ENCODE assay signal across 20 mouse cellular contexts in genomic region chr2:35869165-35869564, GRCm38 (mm10).
DNase-seq lines count a peak whose midpoint lies in the region; ATAC-seq and TF ChIP-seq lines count a peak whose summit lies in the region.
"Had no signal": no experiment of that assay in that cellular context is flagged by ENCODE, and none has a peak within 500 bp of the region (broad histone marks: within the 10 kb centered on the region; RNA-seq: fewer than 3 reads in every experiment).

No protein-coding gene starts in this region.

- TF ChIP-seq POLR2A in limb, embryonic 14.5 days (IDR thresholded peaks at IDR 0.05; ENCODE audit: borderline replicate concordance, extremely low read depth, insufficient read depth, insufficient read length) = no peak
- no peak for TF ChIP-seq POLR2A in CH12.LX (IDR thresholded peaks at IDR 0.05; ENCODE audit: low read depth, low read length)

- H3K36me3 ChIP-seq in forebrain, embryonic 15.5 days = no peaks in the 10 kb centered on the region
- no peaks in the 10 kb centered on the region for H3K36me3 ChIP-seq in forebrain, embryonic 13.5 days (ENCODE audit: poor library complexity, severe bottlenecking)
- no peaks in the 10 kb centered on the region for H3K36me3 ChIP-seq in hindbrain, embryonic 13.5 days
- H3K36me3 ChIP-seq in hindbrain, embryonic 10.5 days = no peaks in the 10 kb centered on the region
- no peaks in the 10 kb centered on the region for H3K36me3 ChIP-seq in limb, embryonic 14.5 days (ENCODE audit: control insufficient read depth, insufficient read depth, low read length)
- no peaks in the 10 kb centered on the region for H3K36me3 ChIP-seq in limb, embryonic 10.5 days
- no peaks in the 10 kb centered on the region for H3K36me3 ChIP-seq in CH12.LX (replicated peaks in 1 of 2; ENCODE audit: control insufficient read depth in 1 of 2, insufficient read depth in 1 of 2, low read length in 1 of 2)
- H3K36me3 ChIP-seq: forebrain, embryonic 10.5 days; midbrain, embryonic 10.5 days had no signal

- no peaks in the 10 kb centered on the region for H3K9me3 ChIP-seq in forebrain, embryonic 15.5 days
- H3K9me3 ChIP-seq in forebrain, embryonic 13.5 days (replicated peaks) = no peaks in the 10 kb centered on the region
- H3K9me3 ChIP-seq in hindbrain, embryonic 13.5 days = no peaks in the 10 kb centered on the region
- H3K9me3 ChIP-seq in hindbrain, embryonic 10.5 days = no peaks in the 10 kb centered on the region
- H3K9me3 ChIP-seq in limb, embryonic 14.5 days (ENCODE audit: control insufficient read depth, low read length) = no peaks in the 10 kb centered on the region
- H3K9me3 ChIP-seq in limb, embryonic 10.5 days (replicated peaks) = no peaks in the 10 kb centered on the region
- peaks cover 4% of the 10 kb centered on the region for H3K9me3 ChIP-seq in CH12.LX (replicated peaks; ENCODE audit: low read length)
- H3K9me3 ChIP-seq: forebrain, embryonic 10.5 days; midbrain, embryonic 10.5 days had no signal

- TF ChIP-seq EP300 in CH12.LX (IDR thresholded peaks at IDR 0.05; ENCODE audit: low read length) = no peak

- H3K4me1 ChIP-seq in forebrain, embryonic 15.5 days = peaks cover 25% of the 10 kb centered on the region
- H3K4me1 ChIP-seq in forebrain, embryonic 13.5 days = peaks cover 27% of the 10 kb centered on the region
- peaks cover 25% of the 10 kb centered on the region for H3K4me1 ChIP-seq in hindbrain, embryonic 13.5 days (replicated peaks)
- H3K4me1 ChIP-seq in hindbrain, embryonic 10.5 days (replicated peaks) = 0 out of 2 replicates have a peak, but pooled peaks cover 4% of the 10 kb centered on the region
- peaks cover 9% of the 10 kb centered on the region for H3K4me1 ChIP-seq in limb, embryonic 14.5 days (ENCODE audit: control insufficient read depth, insufficient read depth, low read length)
- H3K4me1 ChIP-seq in limb, embryonic 10.5 days = peaks cover 17% of the 10 kb centered on the region
- no peaks in the 10 kb centered on the region for H3K4me1 ChIP-seq in CH12.LX (ENCODE audit: control insufficient read depth in 1 of 2, insufficient read depth in 2 of 2)

- WGBS in forebrain, embryonic 15.5 days = 25% methylated on average over 2 of the region's 2 CpGs
- 47% methylated on average over 2 of the region's 2 CpGs for WGBS in forebrain, embryonic 13.5 days
- WGBS in hindbrain, embryonic 13.5 days = 20% methylated on average over 2 of the region's 2 CpGs
- 60% methylated on average over 2 of the region's 2 CpGs for WGBS in hindbrain, embryonic 10.5 days
- WGBS in limb, embryonic 14.5 days = 21% methylated on average over 2 of the region's 2 CpGs
- 65% methylated on average over 2 of the region's 2 CpGs for WGBS in limb, embryonic 10.5 days

- H3K79me2 ChIP-seq in CH12.LX (replicated peaks; ENCODE audit: control insufficient read depth, extremely low read depth, insufficient read depth, poor library complexity, severe bottlenecking) = no peaks in the 10 kb centered on the region

- TF ChIP-seq CTCF in CH12.LX (conservative IDR thresholded peaks at IDR 0.05 in 1 of 2, IDR thresholded peaks at IDR 0.05 in 1 of 2; ENCODE audit: low read depth in 2 of 2, low read length in 2 of 2) = no peak

- in situ Hi-C loops in CH12.LX (cut with MboI; ENCODE audit: low pct_ligation_motif_present, low pct_unique_long_range_greater_than_20kb, low sequenced_read_pairs) = no loop called here

- H3K27me3 ChIP-seq in forebrain, embryonic 15.5 days = no peaks in the 10 kb centered on the region
- no peaks in the 10 kb centered on the region for H3K27me3 ChIP-seq in forebrain, embryonic 13.5 days
- H3K27me3 ChIP-seq in hindbrain, embryonic 13.5 days = no peaks in the 10 kb centered on the region
- H3K27me3 ChIP-seq in hindbrain, embryonic 10.5 days (ENCODE audit: insufficient read depth, poor library complexity, severe bottlenecking) = no peaks in the 10 kb centered on the region
- no peaks in the 10 kb centered on the region for H3K27me3 ChIP-seq in limb, embryonic 14.5 days (ENCODE audit: control insufficient read depth, insufficient read depth, low read length)
- H3K27me3 ChIP-seq in limb, embryonic 10.5 days (ENCODE audit: low read depth, poor library complexity, severe bottlenecking) = no peaks in the 10 kb centered on the region
- H3K27me3 ChIP-seq in CH12.LX (replicated peaks) = no peaks in the 10 kb centered on the region

- DNase-seq in hindbrain, embryonic 10.5 days (ENCODE audit: low spot score) = no peak
- no peak for DNase-seq in limb, embryonic 14.5 days (ENCODE audit: low spot score)
- no peak for DNase-seq in limb, embryonic 10.5 days (ENCODE audit: low spot score)
- no peak for DNase-seq in CH12.LX (ENCODE audit: extremely low read depth)
- DNase-seq in left cerebral cortex, adult 18-20 months (ENCODE audit: low spot score in 2 of 2) = no peak
- DNase-seq: adrenal gland, postnatal 25 days; cerebellum, adult 9-11 months; heart, postnatal 4 days; kidney, adult 18-20 months; right cerebral cortex, postnatal 14 days; spleen, adult 18-20 months had no signal

- dilution Hi-C loops in CH12.LX (cut with MboI; ENCODE audit: extremely low pct_ligation_motif_present, extremely low pct_unique_long_range_greater_than_20kb, low sequenced_read_pairs) = no loop called here

- no peak overlapping the region for H3K4me3 ChIP-seq in forebrain, embryonic 15.5 days
- no peak overlapping the region for H3K4me3 ChIP-seq in forebrain, embryonic 13.5 days
- H3K4me3 ChIP-seq in hindbrain, embryonic 13.5 days = no peak overlapping the region
- no peak overlapping the region for H3K4me3 ChIP-seq in hindbrain, embryonic 10.5 days
- H3K4me3 ChIP-seq in limb, embryonic 14.5 days (replicated peaks; ENCODE audit: low read length) = no peak overlapping the region
- H3K4me3 ChIP-seq in limb, embryonic 10.5 days = no peak overlapping the region
- H3K4me3 ChIP-seq in CH12.LX (replicated peaks in 1 of 3; ENCODE audit: low read depth in 2 of 3, low read length in 2 of 3, poor library complexity in 1 of 3) = no peak overlapping the region
- H3K4me3 ChIP-seq: forebrain, embryonic 10.5 days; left cerebral cortex, adult 2 months; midbrain, embryonic 10.5 days had no signal

- TF ChIP-seq RAD21 in CH12.LX (IDR thresholded peaks at IDR 0.05; ENCODE audit: low read depth, low read length) = no peak; the same call in 1 of the 2 replicates

- no peak for ATAC-seq in forebrain, embryonic 15.5 days (replicated peaks)
- ATAC-seq in forebrain, embryonic 13.5 days = no peak
- ATAC-seq in hindbrain, embryonic 13.5 days (ENCODE audit: low FRiP score) = peak; percentile 52; the same call in 1 of the 2 replicates
- 0 out of 2 replicates have a peak, but pooled peaks have one; percentile 44 for ATAC-seq in limb, embryonic 14.5 days (ENCODE audit: low FRiP score, low read depth)
- ATAC-seq: CD4-positive, CD25-positive, alpha-beta regulatory T cell, adult 4 months; inflammation-experienced regulatory T-cells, adult 6 months had no signal

- peak overlapping the region; percentile 66; the same call in 1 of the 2 replicates for H3K27ac ChIP-seq in forebrain, embryonic 15.5 days (replicated peaks)
- no peak overlapping the region for H3K27ac ChIP-seq in forebrain, embryonic 13.5 days
- H3K27ac ChIP-seq in hindbrain, embryonic 13.5 days = no peak overlapping the region; the same call in 1 of the 2 replicates
- H3K27ac ChIP-seq in hindbrain, embryonic 10.5 days = no peak overlapping the region
- no peak overlapping the region for H3K27ac ChIP-seq in limb, embryonic 14.5 days (replicated peaks; ENCODE audit: low read depth, low read length)
- no peak overlapping the region for H3K27ac ChIP-seq in limb, embryonic 10.5 days
- H3K27ac ChIP-seq in CH12.LX (ENCODE audit: insufficient read depth, low read depth) = no peak overlapping the region
- H3K27ac ChIP-seq: forebrain, embryonic 10.5 days; kidney, postnatal 0 days; left cerebral cortex, adult 2 months; midbrain, embryonic 10.5 days had no signal

- no peak overlapping the region for H3K9ac ChIP-seq in forebrain, embryonic 15.5 days (replicated peaks)
- no peak overlapping the region for H3K9ac ChIP-seq in forebrain, embryonic 13.5 days
- no peak overlapping the region for H3K9ac ChIP-seq in hindbrain, embryonic 13.5 days
- H3K9ac ChIP-seq in limb, embryonic 14.5 days (ENCODE audit: low read depth, low read length, severe bottlenecking) = no peak overlapping the region
- H3K9ac ChIP-seq in CH12.LX (ENCODE audit: insufficient read depth, low read depth) = no peak overlapping the region

- no peak overlapping the region for H3K4me2 ChIP-seq in forebrain, embryonic 15.5 days (replicated peaks)
- H3K4me2 ChIP-seq in forebrain, embryonic 13.5 days = no peak overlapping the region
- no peak overlapping the region for H3K4me2 ChIP-seq in hindbrain, embryonic 13.5 days
- no peak overlapping the region for H3K4me2 ChIP-seq in limb, embryonic 14.5 days (replicated peaks; ENCODE audit: low read depth, low read length, severe bottlenecking)
- H3K4me2 ChIP-seq in CH12.LX (ENCODE audit: insufficient read depth, low read depth, poor library complexity, severe bottlenecking) = no peak overlapping the region

TF ChIP-seq in CH12.LX, 34 proteins besides CTCF, POLR2A, EP300 and RAD21:
- TF ChIP-seq SMC3 (IDR thresholded peaks at IDR 0.05; ENCODE audit: low read depth, low read length) (peak; percentile 28), IRF4 (IDR thresholded peaks at IDR 0.05; ENCODE audit: low read depth, low read length) (no peak)

Comparison
In these comparisons a context has a peak if more than half of its experiments do, and no peak if none do; other contexts are left out.
1. ATAC-seq: peak in hindbrain, embryonic 13.5 days (single experiment) and limb, embryonic 14.5 days (single experiment); none in forebrain, embryonic 15.5 days (single experiment) and forebrain, embryonic 13.5 days (single experiment).